Mouse (Mus musculus) bone marrow macrophage, adult 2 months (primary cell): ENCODE data around the gene Eri3.

Experiments used
- CTCF ChIP-seq: IDR thresholded peaks from 2 replicates; pipeline ENCODE4 v1.5.1; 2012; ENCODE audit warnings: low read depth, mild to moderate bottlenecking, low read length, moderate library complexity
- POLR2A ChIP-seq: IDR thresholded peaks from 2 replicates; pipeline ENCODE4 v1.6.1; 2012; ENCODE audit warnings: mild to moderate bottlenecking, low read depth, low read length, borderline replicate concordance

DNA sequence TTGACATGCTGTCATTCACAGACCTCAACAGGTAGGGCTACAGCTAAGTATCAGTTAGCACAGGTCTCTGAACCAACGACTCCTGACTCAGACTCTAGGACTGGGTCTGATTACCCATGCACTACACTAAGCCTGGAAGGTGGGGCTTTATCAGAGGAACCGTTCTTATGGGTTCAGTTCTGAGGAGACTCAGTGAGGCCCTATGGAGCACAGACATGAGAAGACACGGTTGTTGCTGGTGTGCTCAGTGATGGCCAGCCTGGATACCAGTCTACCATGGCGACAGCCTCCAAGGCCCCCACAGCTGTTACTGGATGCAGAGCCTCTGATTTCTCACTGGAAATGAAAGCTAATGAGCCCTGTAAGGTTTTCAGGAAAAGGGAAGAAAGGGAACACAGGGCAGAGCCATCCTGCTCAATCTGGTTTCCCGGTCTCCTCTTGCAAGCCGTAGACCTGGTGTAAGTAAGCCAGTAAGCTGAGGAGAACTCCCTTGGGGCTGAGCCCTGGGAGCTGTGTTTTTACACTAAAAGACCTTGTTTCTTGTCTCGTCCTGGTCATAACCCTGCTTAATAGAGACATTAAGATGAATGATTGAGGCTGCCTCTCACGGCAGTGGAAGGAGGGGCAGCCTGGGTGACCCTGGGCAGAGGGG, 10.7 kb upstream of the Eri3 start:
- TF ChIP-seq CTCF (no peak), POLR2A (no peak)
